Mouse (Mus musculus) liver, embryonic 11.5 days (tissue): ENCODE data around the gene Bcas2. TPM values are rescaled to one million over a fixed set of nuclear protein-coding genes. Genes with fewer than 3 reads are reported as not detected.
"Not testable (repeated sequence)": the region's sequence is repeated elsewhere in the genome, so short reads cannot be mapped to it uniquely, and the experiment has no call there.

Source experiments
- ATAC-seq: fragments of 200-750 bp; cut with Nextera tagmentation; replicated peaks from 2 replicates; pipeline ENCODE4 v1.8.0; 2017; ENCODE audit warnings: moderate number of reproducible peaks, mild to moderate bottlenecking, moderate TSS enrichment, moderate library complexity; ENCODE audit not compliant: low FRiP score
- DNase-seq: peaks from one replicate; pipeline ENCODE4 v3.0.0-alpha.2; 2017; ENCODE audit warnings: low spot score
- H3K27ac ChIP-seq: fragments of 300-500 bp; sonication (generic); 2 replicates; pipeline ENCODE4 v1.5.1; 2014; ENCODE audit warnings: mild to moderate bottlenecking, low read depth, low read length, control low read depth
- H3K27me3 ChIP-seq: fragments of 300-500 bp; sonication (generic); replicated peaks from 2 replicates; pipeline ENCODE4 v1.6.1; 2014; ENCODE audit warnings: low read length, mixed read lengths; ENCODE audit not compliant: control insufficient read depth, insufficient read depth
- H3K36me3 ChIP-seq: fragments of 300-500 bp; sonication (generic); 2 replicates; pipeline ENCODE4 v1.6.1; 2014; ENCODE audit warnings: mild to moderate bottlenecking, low read length, moderate library complexity, mixed read lengths; ENCODE audit not compliant: control insufficient read depth, insufficient read depth
- H3K4me1 ChIP-seq: fragments of 300-500 bp; sonication (generic); replicated peaks from 2 replicates; pipeline ENCODE4 v1.6.1; 2014; ENCODE audit warnings: low read length, mixed read lengths; ENCODE audit not compliant: control insufficient read depth, insufficient read depth
- H3K4me2 ChIP-seq: fragments of 300-500 bp; sonication (generic); 2 replicates; pipeline ENCODE4 v1.6.1; 2014; ENCODE audit warnings: mild to moderate bottlenecking, control low read depth, moderate library complexity
- H3K4me3 ChIP-seq: fragments of 300-500 bp; sonication (generic); 2 replicates; pipeline ENCODE4 v1.5.1; 2014; ENCODE audit warnings: low read depth, low read length, control low read depth
- H3K9ac ChIP-seq: fragments of 300-500 bp; sonication (generic); 2 replicates; pipeline ENCODE4 v1.6.1; 2014; ENCODE audit warnings: low read depth, low read length, control low read depth
- H3K9me3 ChIP-seq: fragments of 300-500 bp; sonication (generic); 2 replicates; pipeline ENCODE4 v1.6.1; 2016; ENCODE audit warnings: low read length, inconsistent platforms, mixed read lengths; ENCODE audit not compliant: control insufficient read depth
- WGBS: fragments of 180-500 bp; shearing (Covaris S2); extraction: QIAGEN DNeasy Blood & Tissue Kit; methylation state at CpG from one replicate; pipeline ENCODE4 v1.1.7; 2014; 5-methylcytosine and 5-hydroxymethylcytosine counted together
- polyA plus RNA-seq: library from polyadenylated mRNA; unstranded; fragments of >200 nt; fragmentation: Nextera tagmentation; extraction: Ambion mirVana; gene quantifications from 2 replicates; pipeline ENCODE4 v1.2.1, GENCODE M21; 2014

Gene Bcas2
- polyA plus RNA-seq, 1 experiment from 2014 or later: 278 TPM

- H3K4me3 ChIP-seq: no peak overlapping the region
- no peak overlapping the region for H3K27ac ChIP-seq
- no peak overlapping the region for H3K9ac ChIP-seq
- WGBS: 76% methylated on average over 5 of the region's 5 CpGs
- no peak for ATAC-seq
- no peak overlapping the region for H3K4me2 ChIP-seq
- no peaks in the 10 kb centered on the region for H3K9me3 ChIP-seq
- no peaks in the 10 kb centered on the region for H3K36me3 ChIP-seq
- no peak for DNase-seq
- H3K4me1 ChIP-seq: no peaks in the 10 kb centered on the region; the same call in 1 of the 2 replicates
- H3K27me3 ChIP-seq: no peaks in the 10 kb centered on the region
Measured at GRCm38 (mm10) chr3:103213537-103213936, 42.1 kb downstream of the Bcas2 start.

GRCm38 (mm10) chr3:103214593-103215285 lies 43.3 kb downstream of the Bcas2 start:
- H3K27me3 ChIP-seq: no peaks in the 10 kb centered on the region
- ATAC-seq (no peak), DNase-seq (no peak)
- no peaks in the 10 kb centered on the region for H3K9me3 ChIP-seq
- H3K9ac ChIP-seq: no peak overlapping the region
- 84% methylated on average over 8 of the region's 8 CpGs for WGBS
- H3K4me1 ChIP-seq: no peaks in the 10 kb centered on the region; the same call in 1 of the 2 replicates
- H3K36me3 ChIP-seq: no peaks in the 10 kb centered on the region
- H3K4me3 ChIP-seq: no peak overlapping the region
- no peak overlapping the region for H3K27ac ChIP-seq
- H3K4me2 ChIP-seq: no peak overlapping the region

GRCm38 (mm10) chr3:103215399-103215798 lies 43.9 kb downstream of the Bcas2 start:
- not testable (repeated sequence) for ATAC-seq, H3K4me2 ChIP-seq, H3K27me3 ChIP-seq, DNase-seq, H3K36me3 ChIP-seq, H3K9ac ChIP-seq, H3K27ac ChIP-seq, H3K4me3 ChIP-seq, H3K9me3 ChIP-seq, H3K4me1 ChIP-seq
- WGBS: 80% methylated on average over 8 of the region's 8 CpGs

GRCm38 (mm10) chr3:103221435-103221834 lies 50.0 kb downstream of the Bcas2 start:
- no peak for DNase-seq
- H3K27ac ChIP-seq: no peak overlapping the region
- no peaks in the 10 kb centered on the region for H3K27me3 ChIP-seq
- no peak for ATAC-seq
- H3K4me3 ChIP-seq: no peak overlapping the region
- H3K9me3 ChIP-seq: no peaks in the 10 kb centered on the region
- 79% methylated on average over 2 of the region's 2 CpGs for WGBS
- no peak overlapping the region for H3K4me2 ChIP-seq
- no peaks in the 10 kb centered on the region for H3K4me1 ChIP-seq
- no peak overlapping the region for H3K9ac ChIP-seq
- H3K36me3 ChIP-seq: no peaks in the 10 kb centered on the region

DNA sequence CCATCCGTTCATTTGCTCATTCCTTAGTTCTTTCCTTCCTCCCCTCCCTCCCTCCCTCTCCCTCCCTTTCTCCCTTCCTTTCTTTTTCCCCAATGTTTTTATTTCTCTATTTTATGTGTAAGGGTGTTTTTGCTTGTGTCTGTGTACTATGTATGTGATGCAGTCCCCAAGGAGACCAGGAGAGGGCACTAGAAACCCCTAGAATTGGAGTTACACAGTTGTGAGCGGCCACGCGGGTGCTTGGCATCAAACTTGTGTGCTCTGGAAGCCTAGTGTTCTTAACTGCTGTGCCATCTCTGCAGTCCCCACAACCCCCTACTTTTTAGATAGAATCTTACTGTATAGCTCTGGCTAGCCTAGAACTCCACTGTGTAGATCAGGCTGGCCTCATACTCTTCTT lies 52.3 kb downstream of the Bcas2 start:
- Histone ChIP-seq H3K4me2 (no peak overlapping the region), H3K9me3 (no peaks in the 10 kb centered on the region; the same call in 1 of the 2 replicates), H3K36me3 (no peaks in the 10 kb centered on the region), H3K4me1 (no peaks in the 10 kb centered on the region), H3K4me3 (no peak overlapping the region), H3K9ac (no peak overlapping the region), H3K27me3 (no peaks in the 10 kb centered on the region), H3K27ac (no peak overlapping the region)
- WGBS: 55% methylated on average over 4 of the region's 4 CpGs
- ATAC-seq (no peak), DNase-seq (no peak)

DNA sequence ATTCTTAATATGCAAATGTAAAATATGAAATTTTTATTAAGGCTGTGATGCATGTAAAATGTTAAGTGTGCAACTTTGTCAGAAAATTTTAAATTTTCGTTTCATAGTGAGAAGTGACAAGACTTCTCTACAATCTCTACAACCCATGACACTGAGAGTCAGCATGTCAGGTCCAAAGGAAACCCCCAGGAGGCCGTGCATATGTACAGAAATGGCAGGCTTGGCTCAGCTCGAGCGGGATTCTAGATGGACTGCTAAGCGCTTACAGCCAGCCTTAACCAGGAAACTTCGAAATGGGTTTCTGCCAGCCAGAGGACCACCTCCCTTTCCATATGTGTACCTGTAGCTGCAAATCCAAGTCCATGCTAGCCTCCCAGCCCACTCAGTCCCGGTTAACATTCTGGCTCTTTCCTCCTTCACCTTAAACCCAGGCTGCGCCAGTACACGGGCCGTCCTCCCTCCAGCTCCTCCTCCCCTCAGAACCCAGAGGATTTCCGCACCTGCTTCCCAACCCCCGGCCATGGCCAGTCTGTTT lies 52.8 kb downstream of the Bcas2 start:
- 83% methylated on average over 12 of the region's 12 CpGs for WGBS
- no peak overlapping the region for H3K4me3 ChIP-seq
- no peak for DNase-seq

GRCm38 (mm10) chr3:103227729-103228128 lies 56.3 kb downstream of the Bcas2 start:
- WGBS: 83% methylated on average over 1 of the region's 1 CpGs
- no peaks in the 10 kb centered on the region for H3K4me1 ChIP-seq

More for the DNA sequence above, 52.8 kb downstream of the Bcas2 start:
- no peak for ATAC-seq
- no peak overlapping the region for H3K9ac ChIP-seq
- no peak overlapping the region for H3K4me2 ChIP-seq
- no peaks in the 10 kb centered on the region for H3K27me3 ChIP-seq
- no peaks in the 10 kb centered on the region for H3K4me1 ChIP-seq
- H3K27ac ChIP-seq: no peak overlapping the region
- no peaks in the 10 kb centered on the region for H3K36me3 ChIP-seq
- no peaks in the 10 kb centered on the region; the same call in 1 of the 2 replicates for H3K9me3 ChIP-seq

More at GRCm38 (mm10) chr3:103227729-103228128, 56.3 kb downstream of the Bcas2 start:
- Histone ChIP-seq H3K9ac (no peak overlapping the region), H3K4me3 (no peak overlapping the region), H3K27ac (no peak overlapping the region), H3K36me3 (no peaks in the 10 kb centered on the region), H3K9me3 (no peaks in the 10 kb centered on the region; the same call in 1 of the 2 replicates), H3K27me3 (no peaks in the 10 kb centered on the region), H3K4me2 (no peak overlapping the region)
- DNase-seq (no peak), ATAC-seq (no peak)
